Comparison of ENCODE assay signal across 14 mouse cellular contexts in genomic region chr11:88587710-88588109, GRCm38 (mm10).
DNase-seq lines count a peak whose midpoint lies in the region; ATAC-seq and TF ChIP-seq lines count a peak whose summit lies in the region.
"Had no signal": no experiment of that assay in that cellular context is flagged by ENCODE, and none has a peak within 500 bp of the region (broad histone marks: within the 10 kb centered on the region; RNA-seq: fewer than 3 reads in every experiment).

No protein-coding gene starts in this region.

- intact Hi-C loops in left cerebral cortex, adult 2 months (cut with DNase I), result loop anchor here (5.0 kb wide), 1 partner anchor 35 kb away; no protein-coding TSS in a partner anchor
- intact Hi-C loops in heart, postnatal 36 days (cut with DNase I), result no loop called here

- DNase-seq in left cerebral cortex, adult 2 months (ENCODE audit: extremely low spot score in 1 of 2, low spot score in 2 of 2), result no peak
- DNase-seq in left cerebral cortex, adult 11 months (ENCODE audit: low spot score), result no peak
- DNase-seq in hindbrain, embryonic 10.5 days (ENCODE audit: low spot score), result no peak
- peak; percentile 57 for DNase-seq in kidney, postnatal 14 days
- no peak for DNase-seq in heart, postnatal 36 days
- DNase-seq in adrenal gland, postnatal 4 days (ENCODE audit: low spot score in 2 of 2), result no peak
- no peak for DNase-seq in cerebellum, adult 18-20 months
- DNase-seq: adrenal gland, adult 2 months; lung, postnatal 14 days; right cerebral cortex, postnatal 4 days had no signal

- H3K9me3 ChIP-seq in hindbrain, embryonic 10.5 days, result no peaks in the 10 kb centered on the region
- no peaks in the 10 kb centered on the region for H3K9me3 ChIP-seq in neural tube, embryonic 15.5 days (replicated peaks)
- H3K9me3 ChIP-seq: heart, embryonic 15.5 days had no signal

- no peaks in the 10 kb centered on the region for H3K27me3 ChIP-seq in hindbrain, embryonic 10.5 days (ENCODE audit: insufficient read depth, poor library complexity, severe bottlenecking)
- no peaks in the 10 kb centered on the region for H3K27me3 ChIP-seq in neural tube, embryonic 15.5 days (replicated peaks)
- H3K27me3 ChIP-seq: heart, embryonic 15.5 days had no signal

- WGBS in hindbrain, embryonic 10.5 days, result 54% methylated on average over 5 of the region's 5 CpGs
- 38% methylated on average over 5 of the region's 5 CpGs for WGBS in neural tube, embryonic 15.5 days

- H3K4me3 ChIP-seq in left cerebral cortex, adult 2 months, result no peak overlapping the region
- no peak overlapping the region for H3K4me3 ChIP-seq in hindbrain, embryonic 10.5 days
- no peak overlapping the region for H3K4me3 ChIP-seq in neural tube, embryonic 15.5 days (replicated peaks)
- H3K4me3 ChIP-seq: heart, embryonic 15.5 days; myocyte had no signal

- no peak overlapping the region for H3K9ac ChIP-seq in neural tube, embryonic 15.5 days (replicated peaks)
- H3K9ac ChIP-seq: heart, embryonic 15.5 days had no signal

- peak overlapping the region; percentile 19; the same call in 1 of the 2 replicates for H3K27ac ChIP-seq in left cerebral cortex, adult 2 months
- H3K27ac ChIP-seq in hindbrain, embryonic 10.5 days, result peak overlapping the region; percentile 92
- H3K27ac ChIP-seq in neural tube, embryonic 15.5 days (replicated peaks), result peak overlapping the region; percentile 77

- ATAC-seq in neural tube, embryonic 15.5 days (ENCODE audit: low FRiP score), result no peak

- no peak overlapping the region for H3K4me2 ChIP-seq in neural tube, embryonic 15.5 days
- H3K4me2 ChIP-seq: heart, embryonic 15.5 days; liver, embryonic 11.5 days had no signal

- no peak for TF ChIP-seq CTCF in left cerebral cortex, adult 2 months (IDR thresholded peaks at IDR 0.05)

- peaks cover 37% of the 10 kb centered on the region for H3K36me3 ChIP-seq in hindbrain, embryonic 10.5 days
- no peaks in the 10 kb centered on the region; the same call in 1 of the 2 replicates for H3K36me3 ChIP-seq in neural tube, embryonic 15.5 days

- peaks cover 92% of the 10 kb centered on the region for H3K4me1 ChIP-seq in hindbrain, embryonic 10.5 days (replicated peaks)
- peaks cover 76% of the 10 kb centered on the region for H3K4me1 ChIP-seq in neural tube, embryonic 15.5 days

Comparison
In these comparisons a context has a peak if more than half of its experiments do, and no peak if none do; other contexts are left out.
1. H3K27ac ChIP-seq: peak in every context shown above with its lines; median percentile 92 in hindbrain, embryonic 10.5 days; 77 in neural tube, embryonic 15.5 days; 19 in left cerebral cortex, adult 2 months.